Mouse (Mus musculus) B cell, adult 2 months (primary cell): ENCODE data around the gene Fam102a.
"Not testable (repeated sequence)": the region's sequence is repeated elsewhere in the genome, so short reads cannot be mapped to it uniquely, and the experiment has no call there.

Experiments used
- DNase-seq, 2 experiments: peaks; one replicate each; pipeline ENCODE4 v3.0.0; 2022

Fam102a gene

DNA sequence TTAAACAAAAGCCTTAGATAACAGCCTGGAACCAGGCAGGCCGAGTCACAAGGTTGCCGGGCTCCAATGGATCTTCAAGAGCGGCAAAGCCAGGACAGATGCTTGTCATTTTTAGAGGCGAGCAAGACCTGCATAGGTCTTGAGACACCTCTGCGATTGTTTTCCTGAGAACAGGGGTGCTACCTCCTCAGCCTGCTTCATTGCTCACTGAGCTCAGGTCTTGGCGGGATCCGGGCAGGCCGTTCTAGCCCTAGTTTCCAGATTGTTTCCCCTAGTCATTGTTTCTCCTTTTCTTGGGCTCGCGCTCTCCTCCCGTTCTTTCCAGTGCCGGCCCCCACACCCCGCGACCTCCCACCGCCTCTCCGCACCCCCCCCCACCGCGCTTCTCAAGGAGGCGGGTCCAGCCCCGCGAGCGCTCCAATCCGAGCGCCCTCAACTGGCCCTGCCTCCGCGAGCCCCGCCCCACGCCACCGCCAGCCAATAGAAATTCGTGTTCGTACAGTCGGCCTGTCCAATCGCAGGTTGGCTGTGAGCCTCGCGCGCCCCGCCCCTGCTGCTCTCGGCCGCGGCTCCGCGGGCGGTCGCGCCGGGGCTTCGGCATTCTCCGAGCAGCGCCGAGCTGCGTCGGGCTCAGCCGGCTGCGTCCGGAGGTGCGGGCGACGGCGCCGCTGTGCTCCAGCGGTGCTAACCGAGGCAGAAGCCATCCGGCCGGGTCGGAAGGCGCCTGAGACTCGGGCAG is at the start of gene Fam102a:
TSS of gene Fam102a (plus strand) at position 600 of the 739 bp plus-strand sequence.
- peak; percentile 97 to 98 for DNase-seq

DNA sequence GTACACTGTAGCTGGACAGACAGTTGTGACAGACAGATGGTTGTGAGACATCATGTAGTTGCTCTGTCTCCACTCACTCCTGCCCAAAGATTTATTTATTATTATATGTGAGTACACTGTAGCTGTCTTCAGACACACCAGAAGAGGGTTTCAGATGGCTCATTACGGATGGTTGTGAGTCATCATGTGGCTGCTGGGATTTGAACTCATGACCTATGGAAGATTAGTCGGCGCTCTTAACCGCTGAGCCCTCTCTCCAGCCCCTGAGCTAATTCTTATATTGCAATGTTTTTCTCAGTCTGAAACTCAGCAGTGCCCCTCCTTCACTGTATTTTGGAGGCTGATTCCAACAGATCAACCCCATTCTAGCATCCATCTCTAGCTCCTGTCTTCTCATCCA is 49.4 kb upstream of the Fam102a start:
- no peak for DNase-seq

DNA sequence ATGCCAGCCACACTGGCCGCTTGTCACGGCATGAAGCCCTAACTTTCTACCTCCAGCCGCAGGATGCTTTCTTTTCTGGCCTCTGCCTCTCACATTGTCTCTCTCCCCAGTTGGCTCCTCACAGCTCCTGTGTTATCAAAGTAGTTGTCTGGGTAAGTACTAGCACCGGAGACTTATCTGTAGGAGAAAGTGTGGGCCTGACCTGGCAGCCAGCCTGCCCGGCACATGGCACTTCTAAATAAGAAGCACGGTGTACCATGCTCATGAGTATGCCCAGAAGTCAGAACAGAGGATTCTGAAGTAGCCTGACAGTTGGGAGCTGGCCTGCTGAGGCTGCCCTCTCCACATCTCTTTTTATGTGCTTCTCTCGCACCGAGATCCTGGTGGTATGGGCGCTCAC is 49.0 kb upstream of the Fam102a start:
- DNase-seq: no peak

DNA sequence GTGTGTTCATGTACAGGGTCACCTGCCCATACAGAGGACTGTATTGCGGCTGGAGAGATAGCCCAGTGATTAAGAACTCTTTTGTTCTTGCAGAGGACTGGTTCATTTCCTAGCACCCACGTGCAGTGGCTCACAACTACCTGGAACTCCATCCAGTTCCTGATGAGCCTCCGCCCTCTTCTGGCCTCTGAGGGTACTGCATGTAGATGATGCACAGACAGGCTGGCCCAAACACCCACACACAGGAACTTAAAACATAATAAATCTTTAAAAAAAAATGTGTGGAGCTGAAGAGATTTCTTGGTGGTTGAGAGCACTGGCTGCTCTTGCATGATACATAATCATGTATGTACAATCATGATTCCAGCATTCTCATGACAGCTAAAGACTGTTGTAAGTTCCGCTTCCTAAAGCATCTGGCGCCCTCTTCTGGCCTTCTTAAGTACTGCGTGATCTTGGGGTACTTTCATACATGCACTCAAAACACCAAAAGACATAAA is 48.0 kb upstream of the Fam102a start:
- peak; percentile 94 to 95 for DNase-seq

DNA sequence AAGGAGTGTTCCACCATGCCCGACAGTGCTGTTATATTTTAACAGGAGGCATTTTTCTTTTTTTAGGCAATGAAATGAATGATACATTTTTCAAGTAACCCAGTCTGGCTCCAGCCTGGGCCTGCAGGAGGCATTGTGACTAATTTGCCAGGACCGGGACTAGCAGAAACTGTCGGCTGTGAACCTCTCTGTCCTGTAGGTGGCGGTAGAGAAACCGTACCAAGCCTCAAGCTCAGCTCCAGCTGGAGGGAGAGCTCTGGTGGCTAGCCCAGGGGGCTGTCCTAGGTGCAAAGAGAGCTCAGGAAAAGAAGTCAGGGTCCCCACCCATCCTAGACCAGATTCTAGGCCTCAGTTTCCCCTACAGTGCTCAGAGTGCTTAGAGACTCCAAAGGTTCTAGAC is 46.5 kb upstream of the Fam102a start:
- peak; percentile 79 to 84 for DNase-seq

DNA sequence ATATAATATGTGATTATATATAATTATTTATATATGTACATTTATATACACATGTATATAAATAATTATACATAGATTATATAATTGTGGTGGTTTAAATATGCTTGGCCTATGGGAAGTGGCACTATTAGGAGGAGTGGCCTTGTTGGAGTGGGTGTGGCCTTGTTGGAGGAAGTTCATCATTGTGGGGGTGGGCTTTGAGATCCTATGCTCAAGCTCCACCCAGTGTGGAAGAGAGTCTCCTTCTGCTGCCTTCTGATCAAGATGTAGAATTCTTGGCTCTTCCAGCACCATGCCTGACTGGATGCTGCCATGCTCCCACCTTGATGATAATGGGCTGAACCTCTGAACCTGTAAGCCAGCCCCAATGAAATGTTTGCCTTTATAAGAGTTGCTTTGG is 44.4 kb upstream of the Fam102a start:
- DNase-seq: not testable (repeated sequence)

DNA sequence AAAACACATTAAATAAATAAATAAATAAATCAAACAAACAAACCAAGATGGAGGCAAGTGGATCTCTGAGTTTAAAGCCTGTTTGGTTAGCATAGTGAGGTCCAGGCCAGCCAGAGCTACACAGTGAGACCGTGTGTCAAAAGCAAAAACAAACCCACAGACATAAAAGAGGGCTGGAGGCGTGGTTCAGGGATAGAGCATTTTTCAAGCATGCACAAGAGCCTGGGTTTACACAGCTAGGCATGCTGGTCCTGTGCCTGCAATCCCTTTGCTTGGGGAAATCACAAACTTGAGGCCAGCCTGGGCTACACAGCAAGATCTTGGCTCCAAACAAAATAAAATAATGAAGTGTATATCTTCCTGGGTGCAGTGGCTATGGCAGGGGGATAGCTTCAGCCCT is 42.5 kb upstream of the Fam102a start:
- no peak for DNase-seq

DNA sequence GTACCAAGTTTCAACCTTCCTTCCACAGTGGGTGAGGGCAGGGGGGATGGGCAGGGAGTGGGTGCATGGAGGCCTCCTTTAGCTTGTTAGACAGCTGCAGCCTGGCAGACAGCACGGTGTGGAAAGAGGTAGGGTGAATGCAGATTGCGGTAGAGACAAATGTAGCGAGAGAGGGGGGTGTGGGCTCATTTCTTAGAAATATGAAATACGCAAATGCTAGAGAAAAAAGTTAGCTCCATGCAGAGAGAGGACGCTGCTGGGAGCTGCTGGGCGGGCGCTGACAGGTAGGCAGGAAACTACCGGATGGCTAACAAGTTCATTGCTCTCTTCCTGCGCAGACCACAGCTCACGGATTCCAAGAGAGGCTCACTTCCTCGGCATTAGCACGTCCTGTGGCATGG is 41.8 kb upstream of the Fam102a start:
- peak; percentile 42 to 55 for DNase-seq

DNA sequence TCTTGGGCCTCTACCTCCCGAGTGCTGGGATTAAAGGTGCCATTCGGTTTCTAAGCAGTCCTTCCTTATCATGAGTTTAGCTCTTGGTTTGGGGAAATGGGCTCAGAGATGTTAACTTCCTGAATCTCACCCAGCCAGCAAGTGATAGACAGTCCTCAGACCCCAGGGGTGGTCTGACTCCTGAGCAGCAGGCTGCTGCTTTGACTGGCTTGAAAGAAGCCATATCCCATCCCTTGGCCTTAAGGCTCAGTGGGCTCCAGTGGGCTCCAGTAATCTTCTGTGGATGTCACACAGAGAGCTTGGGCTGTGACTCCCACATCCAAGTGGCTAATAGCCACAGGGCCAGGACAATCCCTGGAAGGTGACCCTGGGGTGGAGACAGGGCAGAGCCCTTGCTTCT is 40.6 kb upstream of the Fam102a start:
- peak; percentile 37 to 41 for DNase-seq

DNA sequence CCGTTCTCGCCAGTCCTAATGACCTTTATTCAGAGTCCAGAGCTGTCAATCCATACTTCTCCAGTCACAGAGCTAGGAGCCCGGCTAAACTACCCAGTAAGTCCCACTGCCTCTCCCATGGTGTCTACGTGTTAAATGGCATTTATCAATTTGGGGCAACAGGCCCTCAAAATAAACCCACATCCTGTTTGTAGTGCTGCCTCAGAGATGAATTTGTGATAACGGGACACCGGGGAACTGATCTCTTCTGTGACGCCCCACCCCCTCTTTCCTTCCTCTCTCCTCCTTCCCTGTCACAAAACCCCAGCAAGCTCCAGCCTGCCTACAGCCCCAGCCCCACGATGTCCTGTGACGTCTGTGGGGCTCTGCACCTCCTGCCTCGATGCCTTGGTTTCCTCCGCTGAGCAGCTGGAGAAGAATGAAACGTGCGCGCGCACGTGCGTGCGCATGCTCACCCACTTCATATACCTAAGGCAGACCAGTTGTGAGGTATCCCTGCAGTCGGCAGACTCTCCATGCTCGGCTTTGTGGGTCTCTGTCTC is 39.9 kb upstream of the Fam102a start:
- peak; percentile 79 to 83 for DNase-seq

DNA sequence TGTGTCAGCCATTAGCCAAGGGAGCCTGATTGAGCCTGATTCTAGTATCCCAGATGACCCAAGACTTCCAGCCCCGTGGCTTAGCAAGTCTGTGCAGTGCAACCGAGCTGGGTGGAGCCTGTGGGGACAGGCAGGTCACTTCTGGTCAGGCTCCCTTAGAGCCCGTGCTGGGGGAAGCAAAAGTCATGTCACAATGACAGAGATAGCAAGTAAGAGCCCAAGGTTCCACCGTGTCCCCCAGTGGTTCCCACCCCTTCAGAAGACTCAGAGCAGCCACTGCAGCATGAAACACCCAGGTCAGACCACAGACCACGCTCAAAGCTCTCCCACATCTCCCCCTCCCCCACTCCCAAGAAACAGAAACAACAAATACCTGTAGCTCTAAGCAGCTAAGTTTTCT is 38.9 kb upstream of the Fam102a start:
- peak in 1 of 2 experiments; percentile 11 for DNase-seq

DNA sequence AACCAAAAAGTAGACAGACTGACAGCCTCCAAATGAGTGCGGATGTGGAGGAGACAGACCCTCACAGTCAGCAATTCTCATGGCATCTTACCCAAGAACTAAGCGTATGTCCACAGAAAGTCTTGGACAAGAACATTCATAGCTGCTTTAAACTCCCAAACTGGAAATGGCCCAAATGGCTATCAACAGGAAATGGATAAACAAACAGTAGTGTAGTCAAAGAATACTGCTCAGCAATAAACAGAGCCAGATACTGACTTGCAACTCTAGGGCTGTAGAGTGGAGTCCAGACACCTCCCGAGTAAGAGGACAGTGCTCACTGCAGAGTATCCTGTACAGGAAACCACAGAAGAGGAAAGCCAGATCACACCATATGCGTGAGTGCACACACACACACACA is 35.8 kb upstream of the Fam102a start:
- no peak for DNase-seq

DNA sequence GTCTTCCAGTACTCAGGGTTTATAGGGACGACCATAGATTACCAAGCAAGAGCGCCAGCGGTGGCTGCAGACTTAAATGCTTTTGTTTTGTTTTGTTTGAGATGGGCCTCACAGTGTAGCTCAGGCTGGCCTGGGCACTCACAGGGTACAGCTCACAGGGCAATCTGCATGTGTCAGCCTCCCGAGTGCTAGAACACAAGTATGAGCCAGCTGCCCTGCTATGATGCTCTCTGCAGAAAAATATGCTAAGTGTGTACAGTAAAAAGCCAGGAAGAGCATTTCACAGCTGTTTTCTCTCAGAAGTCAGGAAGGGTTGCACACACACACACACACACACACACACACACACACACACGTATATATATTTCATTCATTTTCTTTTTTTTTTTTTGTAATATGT is 34.7 kb upstream of the Fam102a start:
- no peak for DNase-seq

DNA sequence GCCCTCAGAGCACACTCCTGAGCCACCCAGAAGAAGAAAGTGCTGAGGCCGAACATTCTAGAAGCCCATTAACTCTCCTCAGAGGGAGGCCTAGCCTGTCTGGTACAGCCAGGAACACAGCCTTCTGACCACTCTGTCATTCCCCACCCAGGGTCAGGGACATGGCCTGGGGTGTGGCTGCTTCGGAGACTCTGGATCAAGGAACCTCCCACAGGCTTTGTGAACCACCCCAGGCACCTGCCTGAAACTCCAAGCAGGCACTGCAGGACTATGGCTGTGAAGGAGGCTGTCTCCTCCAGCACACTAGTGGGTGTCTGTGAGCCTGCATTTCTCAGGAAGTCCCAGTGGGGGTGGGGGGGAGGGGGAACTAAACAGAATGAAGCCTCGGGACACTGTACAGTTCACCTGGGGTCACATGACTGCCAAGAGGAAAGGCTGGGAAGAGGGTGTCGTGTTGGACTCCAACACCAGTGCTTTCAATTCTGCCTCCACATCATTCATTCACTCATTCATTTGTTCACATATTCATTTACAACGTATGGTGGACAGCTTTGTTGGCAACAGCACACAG is 33.3 kb upstream of the Fam102a start:
- no peak for DNase-seq

DNA sequence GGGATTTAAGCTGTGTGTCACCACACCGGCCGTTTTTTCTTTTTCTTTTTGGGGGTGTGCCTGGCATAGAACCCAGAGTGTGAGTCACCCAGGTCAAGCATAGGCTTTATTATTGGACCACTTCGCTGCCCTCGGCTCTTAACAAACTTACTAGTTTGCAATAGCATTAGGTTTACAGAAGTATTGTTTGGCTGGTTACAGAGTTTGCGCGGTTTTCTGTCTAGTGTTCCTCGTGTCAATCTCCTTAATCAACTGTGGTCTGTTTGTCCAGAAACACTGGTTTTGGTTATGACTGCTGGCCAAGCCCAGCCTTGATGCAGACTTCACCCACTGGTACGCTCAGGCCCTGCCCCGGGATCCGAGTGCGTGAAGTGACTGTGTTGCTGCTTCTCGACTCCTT is 32.3 kb upstream of the Fam102a start:
- no peak for DNase-seq

DNA sequence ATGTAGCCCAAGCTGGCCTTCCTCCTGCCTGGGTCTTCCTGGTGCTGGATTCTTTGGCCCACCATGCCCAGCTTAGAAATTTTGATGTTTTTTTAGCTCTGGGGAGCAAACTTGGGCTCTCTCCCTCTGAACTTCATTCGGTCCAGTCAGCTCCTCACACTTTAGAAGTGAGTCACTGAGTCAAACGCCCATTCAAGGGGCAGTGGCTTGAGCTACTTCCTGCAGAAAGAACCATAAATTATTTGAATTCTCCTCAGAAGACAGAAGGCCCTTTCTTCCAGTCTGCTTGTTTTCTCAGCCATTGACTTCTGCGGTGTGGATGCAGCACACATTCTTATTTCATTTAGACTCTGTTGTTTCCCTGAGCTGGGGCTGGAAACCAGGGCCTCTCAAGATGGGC is 31.5 kb upstream of the Fam102a start:
- no peak for DNase-seq

DNA sequence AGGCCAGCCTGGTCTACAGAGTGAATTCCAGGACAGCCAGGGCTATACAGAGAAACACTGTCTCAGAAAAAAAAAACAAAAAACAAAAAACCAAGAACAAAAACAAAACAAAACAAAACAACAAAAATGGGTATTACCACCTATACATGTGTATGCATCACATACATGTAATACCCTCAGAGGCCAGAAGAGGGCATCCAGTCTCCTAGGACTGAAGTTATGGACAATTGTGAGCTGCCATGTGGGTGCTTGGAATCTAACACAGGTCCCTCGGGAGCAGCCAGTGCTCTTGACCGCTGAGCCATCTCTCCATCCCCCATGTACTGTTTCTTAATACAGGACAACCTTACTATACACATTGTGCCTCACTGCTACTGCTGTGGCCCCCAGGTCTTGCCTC is 29.6 kb upstream of the Fam102a start:
- peak; percentile 31 to 34 for DNase-seq

DNA sequence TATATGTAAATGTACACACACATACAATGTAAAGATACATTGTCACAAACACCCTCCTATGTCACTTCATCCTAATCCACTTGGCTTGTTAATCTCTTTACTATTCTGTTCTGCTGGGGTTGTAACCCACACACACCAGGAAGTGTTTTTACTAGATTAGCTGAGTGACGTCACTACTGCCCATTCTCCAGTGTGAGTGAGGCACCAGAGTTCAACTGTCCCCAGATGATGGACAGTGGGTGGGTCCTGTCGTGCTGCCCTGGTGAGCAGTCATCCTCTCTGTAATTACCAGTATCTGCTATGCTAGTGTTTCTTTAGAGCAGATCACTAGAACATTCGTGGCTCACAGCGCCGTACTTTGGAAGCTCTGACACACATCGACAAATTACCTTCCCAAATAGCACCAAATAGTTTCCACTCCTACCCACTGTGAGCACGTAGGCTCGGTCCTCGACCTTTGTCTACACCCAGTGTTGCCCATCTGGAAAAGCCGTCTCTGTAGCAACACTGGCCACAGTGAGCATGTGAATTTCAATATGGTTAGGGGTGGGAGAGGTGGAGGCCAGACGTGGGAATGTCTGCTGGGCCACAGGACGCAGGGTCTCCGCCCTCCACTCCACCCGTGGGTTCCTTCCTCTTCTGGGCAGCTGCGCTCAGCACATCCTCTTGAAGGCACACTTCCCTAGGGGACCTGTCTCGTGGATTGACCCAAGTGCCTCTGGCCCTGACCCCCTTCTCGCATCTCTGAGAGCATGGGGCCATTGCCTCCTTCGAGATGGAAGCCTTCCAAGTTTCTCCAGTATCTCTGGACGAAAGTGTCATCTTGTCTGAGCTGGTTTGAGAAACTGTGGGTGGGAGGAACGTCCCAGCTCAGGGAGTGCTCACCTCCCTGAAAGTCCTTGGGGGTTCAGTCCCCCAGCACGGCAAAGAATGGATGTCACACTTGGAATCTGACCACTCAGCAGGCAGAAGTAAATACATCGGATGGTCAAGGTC is 28.2 kb upstream of the Fam102a start:
- DNase-seq: no peak

DNA sequence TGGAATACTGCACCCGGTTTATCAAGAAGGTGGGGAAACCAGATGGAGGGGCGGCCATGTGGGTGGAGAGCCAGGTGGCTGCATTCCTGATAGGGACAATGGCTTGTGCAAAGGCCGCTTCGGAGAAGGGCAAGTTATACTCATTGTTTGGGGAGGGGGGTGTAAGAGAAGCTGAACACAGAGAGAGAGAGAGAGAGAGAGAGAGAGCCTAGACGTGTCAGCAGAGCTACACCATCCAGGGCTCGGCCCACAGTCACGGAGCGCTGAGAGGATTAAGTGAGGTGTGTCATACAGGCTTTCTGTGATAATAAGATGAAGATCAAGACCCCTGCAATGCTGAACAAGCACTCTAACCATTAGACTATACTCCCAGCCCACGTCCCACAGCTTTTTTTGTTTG is 27.2 kb upstream of the Fam102a start:
- no peak for DNase-seq

DNA sequence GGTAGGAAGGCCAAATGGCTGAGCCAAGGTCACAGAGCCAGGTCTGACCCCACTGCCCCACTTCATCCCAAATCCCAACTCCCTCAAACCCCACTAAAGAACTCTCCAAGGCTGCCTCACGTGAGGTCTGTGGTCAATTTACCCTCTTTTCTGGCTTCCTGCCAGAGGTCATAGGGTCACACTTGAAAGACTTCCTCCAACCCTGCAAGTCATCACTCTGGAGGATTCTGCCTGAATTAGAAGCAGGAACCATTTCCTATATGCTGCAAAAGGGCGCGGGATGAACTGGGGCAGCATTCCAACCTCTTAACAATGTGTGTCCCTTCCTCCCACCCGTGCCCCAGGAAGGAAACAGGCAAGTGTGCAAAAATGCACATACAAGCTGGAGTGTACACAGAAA is 25.8 kb upstream of the Fam102a start:
- DNase-seq: peak in 1 of 2 experiments; percentile 22

DNA sequence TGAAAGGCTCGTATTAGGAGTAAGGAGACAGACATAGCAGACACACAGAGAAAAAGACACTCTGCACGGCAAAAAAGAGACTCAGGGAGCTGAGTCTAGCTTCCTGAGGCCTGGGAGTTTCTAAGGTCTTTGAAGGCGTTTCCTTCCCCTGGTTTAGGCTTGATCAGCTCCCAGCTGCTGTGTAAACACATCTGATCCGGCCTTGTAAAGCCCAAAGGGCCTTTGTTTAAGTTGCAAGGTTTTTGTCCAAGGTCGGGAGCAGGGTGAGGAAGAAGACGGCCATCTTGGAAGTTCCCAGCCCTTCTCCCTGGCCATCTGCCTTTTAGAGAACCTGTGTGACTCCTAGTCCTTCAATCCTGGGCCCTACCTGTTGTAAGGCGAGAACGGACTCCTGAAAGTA is 25.2 kb upstream of the Fam102a start:
- DNase-seq: no peak

DNA sequence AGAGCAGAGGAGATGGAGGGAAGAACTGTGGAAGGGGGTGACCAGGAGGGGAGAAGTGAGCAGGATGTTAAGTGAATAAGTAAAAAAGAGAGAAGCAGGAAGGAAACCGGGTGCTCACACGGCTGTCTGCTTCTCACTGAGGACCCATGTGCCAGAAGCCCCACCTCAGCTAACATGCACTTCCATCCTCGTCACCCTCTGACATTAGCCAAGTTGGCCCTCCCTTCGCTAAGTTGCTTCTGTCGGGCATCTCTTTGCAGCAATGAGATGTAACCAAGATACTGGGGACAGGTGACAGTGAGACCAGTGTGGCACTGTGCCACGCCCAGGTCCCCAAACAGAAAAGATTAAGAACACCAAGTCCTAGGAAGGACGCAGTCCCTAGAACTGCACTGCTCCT is 22.5 kb upstream of the Fam102a start:
- no peak for DNase-seq

DNA sequence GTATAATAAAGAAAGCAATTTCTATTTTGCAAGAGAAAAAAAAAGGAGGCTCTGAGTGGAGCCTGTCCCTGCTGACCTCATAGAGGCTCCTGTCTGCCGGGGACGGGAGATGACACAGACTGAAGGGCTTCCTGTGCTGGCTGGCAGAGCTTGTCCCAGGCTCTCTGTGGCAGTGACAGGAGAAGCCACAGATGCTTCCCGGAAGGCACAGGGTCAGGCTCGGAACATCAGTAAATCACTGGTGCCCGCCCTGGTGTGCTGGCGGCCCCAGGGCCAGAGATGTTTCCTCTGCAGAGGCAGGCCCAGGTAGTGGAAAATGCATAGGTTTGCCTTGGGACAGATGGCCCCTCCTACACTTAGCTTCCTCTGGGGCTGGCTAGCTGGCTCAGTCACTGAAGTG is 20.8 kb upstream of the Fam102a start:
- no peak for DNase-seq
